Mouse (Mus musculus): Measurements from ENCODE around the gene Rufy3. TPM values are rescaled to one million over a fixed set of nuclear protein-coding genes. Genes with fewer than 3 reads are reported as not detected.

Rufy3 gene
- total RNA-seq, 2 experiments from 2014 or later: 10.5 to 11.5 TPM

- intact Hi-C loops (cut with DNase I): no loop called here
- no peak for DNase-seq (ENCODE audit: low spot score)
Measured at GRCm38 (mm10) chr5:88604641-88605358, 40.0 kb downstream of the Rufy3 start.

GRCm38 (mm10) chr5:88614129-88614528, 49.3 kb downstream of the Rufy3 start:
- intact Hi-C loops (cut with DNase I): no loop called here
- DNase-seq (ENCODE audit: low spot score): no peak

GRCm38 (mm10) chr5:88616988-88617387, 52.1 kb downstream of the Rufy3 start:
- intact Hi-C loops (cut with DNase I): no loop called here
- no peak for DNase-seq (ENCODE audit: low spot score)

GRCm38 (mm10) chr5:88627545-88627944, 62.7 kb downstream of the Rufy3 start:
- DNase-seq (ENCODE audit: low spot score): no peak
- intact Hi-C loops (cut with DNase I): no loop called here

GRCm38 (mm10) chr5:88629125-88629524, 64.3 kb downstream of the Rufy3 start:
- intact Hi-C loops (cut with DNase I): no loop called here
- DNase-seq (ENCODE audit: low spot score): no peak

GRCm38 (mm10) chr5:88629987-88630386, 65.1 kb downstream of the Rufy3 start:
- intact Hi-C loops (cut with DNase I): no loop called here
- no peak for DNase-seq (ENCODE audit: low spot score)

- intact Hi-C loops (cut with DNase I): no loop called here
- peak; percentile 11 for DNase-seq (ENCODE audit: low spot score)
Measured at GRCm38 (mm10) chr5:88630883-88631282, 66.0 kb downstream of the Rufy3 start.

GRCm38 (mm10) chr5:88631545-88631944, 66.7 kb downstream of the Rufy3 start:
- intact Hi-C loops (cut with DNase I): no loop called here
- DNase-seq (ENCODE audit: low spot score): no peak

- intact Hi-C loops (cut with DNase I): no loop called here
- DNase-seq (ENCODE audit: low spot score): no peak
Measured at GRCm38 (mm10) chr5:88632463-88632862, 67.6 kb downstream of the Rufy3 start.

GRCm38 (mm10) chr5:88634076-88634475, 69.2 kb downstream of the Rufy3 start:
- intact Hi-C loops (cut with DNase I): no loop called here
- DNase-seq (ENCODE audit: low spot score): no peak

GRCm38 (mm10) chr5:88642786-88643185, 77.9 kb downstream of the Rufy3 start:
- intact Hi-C loops (cut with DNase I): no loop called here
- no peak for DNase-seq (ENCODE audit: low spot score)

- intact Hi-C loops (cut with DNase I): no loop called here
- peak; percentile 3 for DNase-seq (ENCODE audit: low spot score)
Measured at GRCm38 (mm10) chr5:88643491-88643890, 78.7 kb downstream of the Rufy3 start.

- intact Hi-C loops (cut with DNase I): no loop called here
- no peak for DNase-seq (ENCODE audit: low spot score)
Measured at GRCm38 (mm10) chr5:88644901-88645300, 80.1 kb downstream of the Rufy3 start.

GRCm38 (mm10) chr5:88645405-88645804, 80.6 kb downstream of the Rufy3 start:
- intact Hi-C loops (cut with DNase I): no loop called here
- DNase-seq (ENCODE audit: low spot score): no peak

- intact Hi-C loops (cut with DNase I): no loop called here
Measured at GRCm38 (mm10) chr5:88649250-88650173, 84.7 kb downstream of the Rufy3 start.

GRCm38 (mm10) chr5:88652589-88652988, 87.7 kb downstream of the Rufy3 start:
- intact Hi-C loops (cut with DNase I): no loop called here
- no peak for DNase-seq (ENCODE audit: low spot score)

More at GRCm38 (mm10) chr5:88649250-88650173, 84.7 kb downstream of the Rufy3 start:
- no peak for DNase-seq (ENCODE audit: low spot score)

- intact Hi-C loops (cut with DNase I): no loop called here
- DNase-seq (ENCODE audit: low spot score): no peak
Measured at GRCm38 (mm10) chr5:88657868-88658267, 93.0 kb downstream of the Rufy3 start.

GRCm38 (mm10) chr5:88663151-88663550, 98.3 kb downstream of the Rufy3 start:
- DNase-seq (ENCODE audit: low spot score): no peak
- intact Hi-C loops (cut with DNase I): no loop called here

GRCm38 (mm10) chr5:88663875-88664274, 99.0 kb downstream of the Rufy3 start:
- DNase-seq (ENCODE audit: low spot score): no peak
- intact Hi-C loops (cut with DNase I): no loop called here

- intact Hi-C loops (cut with DNase I): loop anchor here (5.0 kb wide), 2 partner anchors 87 to 118 kb away; partner anchors contain the start of gene Dck
- peak; percentile 8 for DNase-seq (ENCODE audit: low spot score)
Measured at GRCm38 (mm10) chr5:88674703-88675442, 110.0 kb downstream of the Rufy3 start.
